Mouse (Mus musculus) kidney, postnatal 0 days (tissue): ENCODE data around the gene Fis1. TPM values are rescaled to one million over a fixed set of nuclear protein-coding genes. Genes with fewer than 3 reads are reported as not detected.
A peak's percentile ranks its signal among the peaks of the same experiment; 100 is the strongest.

ENCODE experiments used
- ATAC-seq: fragments of 200-750 bp; cut with Nextera tagmentation; replicated peaks from 2 replicates; pipeline ENCODE4 v1.8.0; 2017; ENCODE audit warnings: low read depth, moderate number of reproducible peaks, moderate TSS enrichment, moderate library complexity; ENCODE audit not compliant: low FRiP score
- DNase-seq: peaks from one replicate; pipeline ENCODE4 v3.0.0-alpha.2; 2016; ENCODE audit warnings: low spot score
- H3K27ac ChIP-seq: fragments of 300-500 bp; sonication (generic); 2 replicates; pipeline ENCODE4 v1.5.1; 2014; ENCODE audit warnings: mild to moderate bottlenecking
- H3K27me3 ChIP-seq: fragments of 300-500 bp; sonication (generic); 2 replicates; pipeline ENCODE4 v1.6.1; 2014; ENCODE audit warnings: low read length, mixed read lengths; ENCODE audit not compliant: insufficient read depth
- H3K36me3 ChIP-seq: fragments of 300-500 bp; sonication (generic); 2 replicates; pipeline ENCODE4 v1.6.1; 2014; ENCODE audit warnings: low read length, mixed read lengths; ENCODE audit not compliant: insufficient read depth
- H3K4me1 ChIP-seq: fragments of 300-500 bp; sonication (generic); replicated peaks from 2 replicates; pipeline ENCODE4 v1.6.1; 2014; ENCODE audit warnings: antibody characterized with exemption, low read length, mixed read lengths; ENCODE audit not compliant: insufficient read depth
- H3K4me2 ChIP-seq: fragments of 300-500 bp; sonication (generic); 2 replicates; pipeline ENCODE4 v1.6.1; 2014; ENCODE audit warnings: mild to moderate bottlenecking, low read length, moderate library complexity, mixed read lengths
- H3K4me3 ChIP-seq: fragments of 300-500 bp; sonication (generic); replicated peaks from 2 replicates; pipeline ENCODE4 v1.5.1; 2014; ENCODE audit warnings: low read depth, low read length
- H3K9ac ChIP-seq: fragments of 300-500 bp; sonication (generic); 2 replicates; pipeline ENCODE4 v1.6.1; 2014; ENCODE audit warnings: low read depth, low read length
- H3K9me3 ChIP-seq: fragments of 300-500 bp; sonication (generic); replicated peaks from 2 replicates; pipeline ENCODE4 v1.6.1; 2016; ENCODE audit warnings: low read length, inconsistent platforms, mixed read lengths
- CTCF ChIP-seq: IDR thresholded peaks from 2 replicates; pipeline ENCODE4 v1.5.1; 2016; ENCODE audit warnings: antibody characterized with exemption, low read depth, mild to moderate bottlenecking, moderate library complexity
- WGBS: fragments of 180-500 bp; shearing (Covaris S2); extraction: QIAGEN DNeasy Blood & Tissue Kit; methylation state at CpG from one replicate; pipeline ENCODE4 v1.1.7; 2014; 5-methylcytosine and 5-hydroxymethylcytosine counted together
- polyA plus RNA-seq: library from polyadenylated mRNA; unstranded; fragments of >200 nt; fragmentation: Nextera tagmentation; extraction: Ambion mirVana; gene quantifications from 2 replicates; pipeline ENCODE4 v1.2.1, GENCODE M21; 2015

Gene Fis1
- polyA plus RNA-seq, 1 experiment from 2014 or later: 384 TPM

DNA sequence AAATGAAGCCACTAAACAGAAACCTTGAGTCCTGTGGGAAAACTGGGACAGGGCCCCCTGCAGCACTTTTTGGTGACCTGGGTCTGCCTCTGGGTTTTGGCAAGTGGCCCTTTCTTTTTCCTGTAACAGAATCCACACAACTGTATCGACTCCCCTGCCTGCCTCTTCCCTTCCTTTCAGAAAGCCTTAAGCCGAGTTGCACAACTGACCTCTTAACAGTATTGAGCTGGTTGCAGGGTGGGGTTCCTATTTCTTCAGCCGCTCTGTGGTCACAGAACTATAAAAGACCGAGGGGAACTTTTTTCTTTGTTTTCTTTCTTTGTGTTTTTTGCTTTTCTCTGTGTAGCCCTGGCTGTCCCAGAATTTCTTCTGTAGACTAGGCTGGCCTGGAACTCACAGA lies 24.7 kb downstream of the Fis1 start:
- no peak overlapping the region for H3K4me2 ChIP-seq
- DNase-seq: no peak

DNA sequence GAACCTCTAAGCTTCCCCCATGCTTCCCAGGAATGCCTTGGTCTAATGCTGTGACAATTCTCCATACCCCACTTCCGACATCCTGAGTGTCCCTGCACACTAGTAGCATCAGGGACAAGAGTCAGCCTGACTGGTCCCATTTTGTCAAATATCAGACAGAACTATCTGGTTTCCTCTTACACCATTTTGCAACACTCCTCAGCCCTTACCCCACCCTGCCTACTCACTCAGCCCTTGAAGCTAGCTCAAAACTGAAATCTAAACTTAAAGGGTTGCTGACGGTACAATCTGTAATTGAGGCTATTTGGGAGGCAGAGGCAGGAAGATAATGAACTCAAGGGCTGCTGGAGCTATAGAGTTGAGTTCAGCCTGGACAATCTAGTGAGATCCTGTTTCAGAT lies 26.7 kb downstream of the Fis1 start:
- no peak overlapping the region for H3K4me3 ChIP-seq
- DNase-seq: no peak
- no peaks in the 10 kb centered on the region for H3K9me3 ChIP-seq
- ATAC-seq: no peak
- H3K9ac ChIP-seq: no peak overlapping the region
- WGBS: 82% methylated on average over 2 of the region's 2 CpGs
- H3K36me3 ChIP-seq: 0 out of 2 replicates have a peak, but pooled peaks cover 6% of the 10 kb centered on the region
- no peaks in the 10 kb centered on the region for H3K27me3 ChIP-seq
- H3K4me1 ChIP-seq: no peaks in the 10 kb centered on the region
- no peak overlapping the region for H3K4me2 ChIP-seq
- no peak overlapping the region for H3K27ac ChIP-seq
- no peak for TF ChIP-seq CTCF

More for the DNA sequence above, 24.7 kb downstream of the Fis1 start:
- no peak for ATAC-seq
- Histone ChIP-seq H3K27ac (no peak overlapping the region), H3K9ac (no peak overlapping the region), H3K4me1 (no peaks in the 10 kb centered on the region; the same call in 1 of the 2 replicates), H3K36me3 (0 out of 2 replicates have a peak, but pooled peaks cover 6% of the 10 kb centered on the region), H3K27me3 (no peaks in the 10 kb centered on the region), H3K4me3 (no peak overlapping the region), H3K9me3 (no peaks in the 10 kb centered on the region)
- 48% methylated on average over 4 of the region's 4 CpGs for WGBS
- TF ChIP-seq CTCF: no peak

DNA sequence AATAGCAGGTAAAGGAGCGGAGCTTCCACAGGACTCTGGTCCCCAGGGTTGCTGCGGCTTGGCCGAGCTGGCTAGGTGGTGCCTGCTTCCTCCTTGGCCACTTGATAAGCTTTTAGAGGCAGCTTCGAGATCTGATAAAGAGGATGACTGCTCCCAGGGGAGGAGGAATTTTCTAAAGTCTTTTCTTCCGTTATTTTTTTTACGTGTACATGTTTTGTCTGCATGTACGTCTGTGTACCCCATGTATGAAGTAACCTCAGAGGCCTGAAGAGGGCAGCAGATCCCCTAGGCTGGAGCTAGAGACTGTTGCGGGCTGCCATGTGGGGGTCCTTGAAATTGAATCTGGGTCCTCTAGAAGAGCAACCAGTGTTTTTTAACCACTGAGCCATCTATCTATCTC lies 27.9 kb downstream of the Fis1 start:
- no peak overlapping the region for H3K4me2 ChIP-seq
- TF ChIP-seq CTCF: peak; percentile 47
- H3K4me1 ChIP-seq: peaks cover under 1% of the 10 kb centered on the region; the same call in 1 of the 2 replicates
- no peak overlapping the region for H3K4me3 ChIP-seq
- WGBS: 89% methylated on average over 8 of the region's 8 CpGs
- no peaks in the 10 kb centered on the region for H3K9me3 ChIP-seq
- no peak overlapping the region for H3K9ac ChIP-seq
- DNase-seq: no peak
- H3K36me3 ChIP-seq: 0 out of 2 replicates have a peak, but pooled peaks cover 6% of the 10 kb centered on the region
- no peak overlapping the region for H3K27ac ChIP-seq
- no peak for ATAC-seq
- H3K27me3 ChIP-seq: no peaks in the 10 kb centered on the region

DNA sequence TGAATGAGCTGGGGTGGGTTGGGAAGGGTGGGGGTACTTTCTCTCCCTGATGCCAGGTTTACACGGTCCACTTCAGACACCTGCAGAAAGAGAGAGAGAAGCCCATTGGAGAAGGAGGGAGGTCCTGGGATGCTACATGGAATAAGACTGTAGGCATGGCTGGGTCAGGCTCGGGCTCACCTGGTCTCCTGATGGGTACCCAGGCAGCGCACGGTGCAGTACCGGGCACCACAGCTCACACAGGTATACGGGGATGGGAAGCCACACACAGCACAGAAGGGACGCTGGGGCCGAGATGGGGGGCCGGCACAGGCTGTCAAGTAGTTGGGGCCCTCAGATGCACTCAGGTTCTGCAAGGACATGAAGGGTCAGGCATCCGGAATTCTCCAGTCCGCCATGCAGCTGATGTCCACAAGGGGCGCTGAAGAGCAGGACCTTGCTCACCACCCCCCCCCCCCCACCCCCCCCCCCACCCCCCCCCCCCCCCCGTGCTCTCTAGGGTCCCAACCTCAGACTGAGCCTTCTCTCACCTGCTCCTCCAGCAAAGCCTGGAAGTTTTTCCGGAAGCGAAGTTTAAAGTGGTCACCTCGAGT lies 29.4 kb downstream of the Fis1 start:
- DNase-seq (peak; percentile 35), ATAC-seq (no peak)
- no peaks in the 10 kb centered on the region for H3K9me3 ChIP-seq
- H3K4me2 ChIP-seq: no peak overlapping the region
- no peak overlapping the region for H3K4me3 ChIP-seq
- no peak overlapping the region for H3K27ac ChIP-seq
- H3K4me1 ChIP-seq: peaks cover 5% of the 10 kb centered on the region
- H3K27me3 ChIP-seq: no peaks in the 10 kb centered on the region
- peak; percentile 64 for TF ChIP-seq CTCF
- H3K36me3 ChIP-seq: 0 out of 2 replicates have a peak, but pooled peaks cover 6% of the 10 kb centered on the region
- no peak overlapping the region for H3K9ac ChIP-seq
- WGBS: 57% methylated on average over 12 of the region's 16 CpGs

DNA sequence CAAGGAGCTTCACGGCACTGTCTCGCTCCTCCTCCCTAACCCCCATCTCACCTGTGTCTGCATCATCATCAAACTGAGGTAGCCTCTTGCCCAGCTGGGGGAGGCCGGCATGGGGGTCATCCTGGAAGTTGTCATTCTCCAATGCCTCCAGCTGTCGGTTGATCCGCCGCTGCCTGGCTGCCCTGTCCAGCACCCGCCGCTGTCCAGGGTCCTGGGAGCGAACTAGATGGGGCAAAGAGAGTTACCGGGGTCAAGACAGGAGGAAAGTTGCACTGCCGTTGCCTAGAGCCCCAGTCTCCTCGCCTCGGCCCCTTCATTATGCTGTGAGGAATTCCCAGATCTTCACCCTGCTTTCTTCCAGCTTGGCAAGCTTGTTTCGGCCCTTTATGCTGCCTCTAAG lies 31.8 kb downstream of the Fis1 start:
- no peak overlapping the region for H3K4me2 ChIP-seq
- TF ChIP-seq CTCF: no peak
- H3K27me3 ChIP-seq: no peaks in the 10 kb centered on the region
- H3K9me3 ChIP-seq: no peaks in the 10 kb centered on the region
- H3K4me1 ChIP-seq: peaks cover 5% of the 10 kb centered on the region
- WGBS: 49% methylated on average over 14 of the region's 14 CpGs
- 0 out of 2 replicates have a peak, but pooled peaks cover 6% of the 10 kb centered on the region for H3K36me3 ChIP-seq
- no peak overlapping the region for H3K9ac ChIP-seq
- DNase-seq (no peak), ATAC-seq (no peak)
- H3K27ac ChIP-seq: no peak overlapping the region
- no peak overlapping the region for H3K4me3 ChIP-seq

DNA sequence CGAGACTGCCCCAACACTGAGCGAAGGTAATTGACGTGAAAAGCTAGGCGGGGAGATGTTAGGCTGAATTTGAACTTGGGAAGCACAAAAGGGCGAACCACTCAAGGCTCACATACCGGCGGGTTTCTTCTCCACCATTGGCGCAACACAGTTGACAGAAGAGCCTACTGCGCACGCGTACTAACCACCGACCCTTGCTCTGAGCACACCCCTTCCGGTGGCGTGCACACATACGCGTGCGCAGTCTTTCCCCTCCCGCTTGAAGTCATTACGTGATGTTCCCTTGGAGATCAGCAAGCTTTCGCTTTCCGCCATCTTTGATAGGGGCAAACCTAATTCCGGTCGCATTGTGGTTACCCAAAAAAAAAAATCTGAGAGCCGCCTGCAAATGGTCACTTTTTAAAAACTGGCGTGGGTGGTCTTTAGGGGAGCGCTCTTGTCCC lies 33.6 kb downstream of the Fis1 start, which contains the start of gene Plod3:
Gene Plod3 (plus strand): TSS at position 325 of the 443 bp plus-strand sequence.
- H3K9ac ChIP-seq: peak within 1 kb of the TSS; percentile 83
- H3K4me3 ChIP-seq: peak within 1 kb of the TSS; percentile 90
- peak within 1 kb of the TSS; percentile 89 for H3K27ac ChIP-seq
- H3K27me3 ChIP-seq: no peaks in the 10 kb centered on the region
- TF ChIP-seq CTCF: no peak; the same call in 1 of the 2 replicates
- H3K36me3 ChIP-seq: peaks cover 21% of the 10 kb centered on the region
- DNase-seq (peak; percentile 100), ATAC-seq (peak; percentile 89)
- peaks cover 5% of the 10 kb centered on the region for H3K4me1 ChIP-seq
- under 1% methylated on average over 26 of the region's 26 CpGs for WGBS
- no peaks in the 10 kb centered on the region for H3K9me3 ChIP-seq
- peak within 1 kb of the TSS; percentile 81 for H3K4me2 ChIP-seq
